Mouse (Mus musculus) mouse embryonic stem cell (cell line): Measurements from ENCODE around the gene Fbln2.

ENCODE experiments used
- in situ Hi-C, 2 experiments: fragments of 300-500 bp; cut with MboI; formaldehyde crosslinking; loops; 1 replicate in 1 of 2; 3 replicates in 1 of 2; pipeline ENCODE4 v1.14.3; 2019 to 2020; ENCODE audit warnings: low sequenced_read_pairs in 2 of 2, low pct_unique_long_range_greater_than_20kb in 1 of 2, mixed read lengths in 1 of 2; ENCODE audit not compliant: unreplicated experiment in 1 of 2

Gene Fbln2

DNA sequence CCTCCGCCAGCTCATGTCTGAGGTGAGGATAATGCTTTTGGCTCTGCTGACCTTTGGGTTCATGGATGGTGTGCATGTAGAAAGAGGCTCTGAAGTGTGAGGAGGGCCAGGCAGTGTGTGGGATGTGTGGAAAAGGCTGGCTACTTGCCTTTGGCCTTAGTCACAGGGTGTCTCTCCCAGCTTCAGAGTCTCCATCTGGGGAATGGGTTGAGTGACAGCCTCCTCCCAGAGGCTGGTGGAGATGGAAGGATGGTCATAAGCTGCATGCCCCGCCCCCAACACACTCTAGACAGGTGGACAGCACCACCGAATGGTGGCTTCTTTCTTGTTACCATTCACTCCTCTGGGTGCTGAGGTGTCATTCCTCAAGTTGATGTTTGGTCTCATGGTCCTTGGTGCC is 6.6 kb downstream of the Fbln2 start:
- in situ Hi-C loops = no loop called here

DNA sequence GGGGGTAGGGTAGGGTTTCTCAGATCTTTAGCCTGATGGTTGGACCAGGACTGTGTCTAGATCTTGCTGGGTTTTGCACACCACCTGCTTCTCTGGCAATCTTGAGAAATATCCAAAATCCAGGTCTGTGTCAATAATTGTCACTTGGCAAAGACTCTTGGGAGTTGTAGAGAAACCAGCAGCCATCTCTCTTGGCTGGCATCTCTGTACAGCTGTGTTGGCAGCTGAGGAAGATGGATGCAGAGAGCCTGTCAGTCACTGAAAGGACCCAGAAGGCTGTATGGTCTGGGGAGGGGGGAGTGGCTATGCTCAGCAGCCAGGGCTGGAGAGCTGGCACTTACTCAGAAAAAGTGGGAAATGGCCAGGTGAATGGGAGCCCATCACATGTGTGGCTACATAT is 7.8 kb downstream of the Fbln2 start:
- in situ Hi-C loops = no loop called here

DNA sequence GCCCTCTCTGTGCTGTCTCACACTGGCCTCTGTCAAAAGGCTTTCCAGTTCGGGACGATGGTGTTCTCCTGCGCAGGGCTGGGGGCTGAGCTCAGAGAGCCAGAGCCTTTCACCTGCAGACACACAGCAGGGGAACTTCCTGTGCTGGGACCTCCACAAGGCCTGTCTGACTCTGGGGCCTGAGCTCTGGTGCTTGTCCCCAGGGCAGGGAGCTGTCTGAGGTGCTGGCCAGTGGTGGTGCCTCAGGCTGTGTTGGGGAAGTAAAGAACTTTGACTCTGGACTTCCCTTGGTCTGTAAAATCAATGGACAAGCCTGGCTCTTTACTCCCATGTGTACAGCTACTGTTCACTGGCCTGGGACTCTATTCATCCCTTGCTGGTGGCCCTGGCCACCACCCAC is 8.8 kb downstream of the Fbln2 start:
- in situ Hi-C loops = no loop called here

DNA sequence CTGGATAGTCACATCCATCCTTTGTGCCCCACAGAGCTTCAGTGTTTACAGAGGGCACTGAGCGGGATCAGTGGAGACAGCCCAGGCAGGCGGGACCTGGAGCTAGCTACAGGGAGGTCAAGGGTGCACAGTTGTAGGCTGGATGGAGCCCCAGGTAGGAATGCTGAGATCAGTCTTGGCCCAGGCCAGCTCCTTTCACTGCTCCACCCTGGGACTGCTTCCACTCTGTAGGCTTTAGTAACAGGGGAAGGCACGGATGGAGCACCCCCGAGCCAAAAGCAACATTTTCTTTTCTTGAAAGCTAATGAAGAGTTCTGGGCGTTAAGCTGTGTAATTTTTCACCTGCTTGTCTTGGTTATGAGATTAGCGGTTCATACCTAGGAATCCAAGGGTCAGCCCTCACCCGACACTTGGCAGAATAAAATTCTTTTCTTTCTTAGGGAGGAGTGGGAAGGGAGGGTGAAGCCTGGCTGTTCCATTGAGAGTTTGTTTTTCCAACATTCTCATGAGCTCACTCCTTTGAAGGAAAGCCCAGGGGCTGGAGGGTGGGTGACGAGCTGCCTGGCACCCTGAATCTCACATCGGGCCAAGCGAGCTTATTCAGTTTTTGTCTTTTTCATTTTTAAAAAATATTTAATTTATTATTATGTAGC is 10.6 kb downstream of the Fbln2 start:
- in situ Hi-C loops = no loop called here

DNA sequence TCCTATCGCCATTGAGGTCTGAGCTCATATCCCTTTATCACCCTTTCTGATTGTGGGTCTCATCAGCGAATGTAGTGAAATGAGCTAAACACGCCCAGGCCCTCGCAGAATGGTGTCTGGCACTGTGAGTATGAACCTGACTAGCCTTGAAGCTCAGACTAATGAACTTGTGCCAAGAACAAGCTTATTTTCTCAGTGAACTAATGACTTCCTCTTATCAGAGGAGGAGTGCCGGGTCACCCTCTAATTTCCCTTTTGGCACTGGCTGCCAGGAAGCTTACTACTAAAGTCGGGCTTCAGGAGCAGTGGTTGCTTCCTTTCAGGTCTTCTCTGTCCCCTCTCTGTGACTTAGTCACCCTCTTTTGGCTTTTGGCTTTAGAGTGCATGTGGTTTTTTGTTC is 12.7 kb downstream of the Fbln2 start:
- in situ Hi-C loops = no loop called here

DNA sequence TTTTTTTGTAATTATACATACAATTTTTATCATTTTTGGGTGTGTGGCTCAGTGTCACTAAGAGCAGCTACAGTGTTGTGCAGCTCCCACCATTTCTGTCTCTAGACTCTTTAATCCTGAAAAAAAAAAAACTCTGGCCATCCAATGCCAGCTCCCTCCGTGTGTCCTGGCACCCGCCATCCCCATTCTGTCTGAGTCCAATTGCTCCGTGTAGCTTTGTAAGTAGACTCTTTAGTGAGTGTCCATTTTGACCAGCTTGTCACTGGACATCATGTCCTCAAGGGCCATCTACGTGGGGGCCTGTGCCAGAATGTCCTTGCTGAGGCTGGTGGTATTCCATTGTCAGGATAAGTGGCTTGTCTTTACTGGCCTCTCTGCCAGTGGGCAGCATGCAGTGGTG is 13.1 kb downstream of the Fbln2 start:
- in situ Hi-C loops = no loop called here

DNA sequence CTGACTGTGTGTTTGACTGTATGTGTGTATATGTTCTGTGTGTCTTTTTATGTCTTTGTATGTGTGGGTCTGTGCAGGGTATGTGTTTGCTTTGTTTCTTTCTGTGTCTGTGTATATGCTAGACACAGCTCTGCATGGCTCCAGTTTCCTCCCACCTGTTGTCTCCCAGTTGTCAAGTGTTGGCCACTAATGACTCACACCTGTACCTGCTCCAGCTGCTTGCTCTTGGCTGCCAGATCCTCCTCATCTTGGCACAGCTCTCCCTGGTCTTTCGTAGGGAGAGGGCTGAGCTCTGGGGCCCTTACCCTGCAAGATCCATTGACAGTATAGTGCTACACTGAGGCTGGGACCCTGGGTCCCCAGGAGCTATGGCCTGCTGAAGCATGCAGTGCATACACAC is 13.8 kb downstream of the Fbln2 start:
- in situ Hi-C loops = no loop called here

DNA sequence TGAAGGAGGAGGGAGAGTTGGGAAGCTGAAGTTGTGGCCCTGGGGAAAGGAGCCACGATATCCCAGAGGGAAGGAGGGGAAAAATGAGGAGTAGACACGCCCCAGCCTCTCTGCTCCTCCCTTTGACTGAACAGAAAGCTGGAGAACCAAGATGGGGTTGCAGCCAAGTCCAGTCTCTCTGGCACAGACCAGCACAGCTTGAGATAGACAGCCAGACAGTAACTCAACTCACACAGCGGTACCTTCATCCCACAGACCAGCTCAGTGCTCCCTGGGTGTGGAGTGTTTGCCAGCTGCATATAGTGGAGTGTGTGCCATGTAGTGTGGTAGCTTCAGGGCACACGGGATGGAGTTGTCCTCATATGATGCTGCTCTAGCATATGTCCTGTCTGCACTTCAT is 16.7 kb downstream of the Fbln2 start:
- in situ Hi-C loops = no loop called here

DNA sequence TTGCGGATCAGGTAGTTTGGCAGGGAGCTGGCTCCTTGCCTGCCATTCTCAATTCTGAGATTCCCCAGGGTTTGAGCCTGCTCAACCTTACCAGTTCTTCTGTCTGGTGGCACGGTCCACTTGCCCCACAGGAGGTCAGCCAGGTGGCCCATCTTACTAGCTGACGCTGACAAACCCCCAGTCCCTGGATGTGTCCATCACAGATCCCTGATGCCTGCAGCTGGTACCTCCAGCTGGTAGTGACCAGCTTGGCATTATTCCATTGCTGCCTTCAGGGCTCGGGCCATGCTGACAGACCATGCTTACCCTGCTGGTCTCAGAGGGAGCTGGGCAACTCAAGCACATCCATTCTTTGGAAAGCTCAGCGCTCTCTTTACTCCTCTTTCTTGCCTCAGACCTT is 18.7 kb downstream of the Fbln2 start:
- in situ Hi-C loops = no loop called here

DNA sequence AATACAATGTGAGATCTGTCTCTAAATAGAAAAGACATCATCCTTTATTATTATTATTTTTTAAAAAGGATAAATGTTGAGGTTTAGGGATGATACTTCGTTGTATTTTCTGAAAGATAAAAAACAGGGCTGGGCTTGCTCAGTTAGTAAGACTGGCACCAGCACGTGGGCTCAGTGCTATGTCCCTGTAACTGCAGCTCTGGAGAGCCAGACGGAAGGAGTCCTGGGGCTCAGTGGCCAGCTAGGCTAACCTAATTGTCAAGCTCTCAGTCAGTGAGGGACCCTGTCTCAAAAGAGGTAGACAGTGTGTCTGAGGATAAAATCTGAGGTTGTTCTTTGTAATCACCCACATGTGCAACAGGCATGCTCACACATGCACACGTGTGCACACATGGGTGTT is 19.3 kb downstream of the Fbln2 start:
- in situ Hi-C loops = no loop called here

DNA sequence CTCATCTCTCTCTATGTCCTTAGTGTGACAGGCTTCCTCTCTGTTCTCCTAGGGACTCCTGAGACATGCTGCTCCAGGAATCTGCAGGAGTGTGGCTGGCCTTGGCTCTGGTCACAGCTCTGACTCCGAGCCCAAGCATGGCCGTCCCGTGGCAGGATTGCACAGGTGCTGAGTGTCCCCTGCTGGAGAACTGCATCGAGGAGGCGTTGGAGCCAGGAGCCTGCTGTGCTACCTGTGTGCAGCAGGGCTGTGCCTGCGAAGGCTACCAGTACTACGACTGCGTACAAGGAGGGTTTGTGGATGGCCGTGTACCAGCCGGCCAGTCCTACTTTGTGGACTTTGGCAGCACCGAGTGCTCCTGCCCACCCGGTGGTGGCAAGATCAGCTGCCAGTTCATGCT is 20.8 kb downstream of the Fbln2 start:
- in situ Hi-C loops = no loop called here

DNA sequence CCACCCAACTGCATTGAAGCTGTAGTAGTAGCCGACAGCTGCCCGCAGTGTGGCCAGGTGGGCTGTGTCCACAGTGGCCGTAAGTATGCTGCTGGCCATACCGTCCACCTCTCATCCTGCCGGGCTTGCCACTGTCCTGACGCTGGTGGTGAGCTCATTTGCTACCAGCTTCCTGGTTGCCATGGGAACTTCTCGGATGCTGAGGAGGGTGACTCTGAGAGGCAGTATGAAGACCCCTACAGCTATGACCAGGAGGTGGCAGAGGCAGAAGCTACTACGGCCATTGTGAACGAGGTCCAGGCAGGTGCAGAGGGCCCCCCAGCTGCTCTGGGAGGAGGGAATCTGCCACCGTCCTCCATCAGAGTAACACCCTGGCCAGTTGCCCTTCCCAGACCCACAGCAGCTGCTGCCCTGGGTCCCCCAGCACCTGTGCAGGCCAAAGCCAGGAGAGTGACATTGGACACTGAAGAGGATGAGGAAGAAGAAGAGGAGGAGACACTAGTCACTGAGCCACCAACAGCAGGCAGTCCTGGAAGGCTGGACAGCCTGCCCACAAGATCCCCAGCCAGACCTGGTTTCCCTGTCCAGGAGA is 21.3 kb downstream of the Fbln2 start:
- in situ Hi-C loops = no loop called here

DNA sequence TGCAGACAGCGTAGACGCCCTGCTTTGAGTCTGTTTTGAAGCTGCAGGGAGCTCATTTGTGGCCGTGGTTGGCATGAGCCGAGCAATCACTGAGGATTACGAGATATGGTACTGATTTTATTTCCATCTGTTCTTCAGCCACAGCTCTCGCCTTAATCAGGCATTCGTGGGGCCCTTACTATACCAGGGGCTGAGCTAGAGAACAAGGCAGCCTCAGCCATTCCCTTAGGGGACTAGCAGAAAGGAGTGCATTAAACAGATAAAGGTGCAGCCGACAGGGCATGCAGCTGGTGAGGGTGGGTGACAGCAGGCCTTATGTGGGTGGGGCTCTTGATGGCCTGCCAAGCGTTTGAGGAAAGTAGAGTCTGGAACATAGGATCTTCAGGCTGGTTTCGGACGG is 23.8 kb downstream of the Fbln2 start:
- in situ Hi-C loops = no loop called here

DNA sequence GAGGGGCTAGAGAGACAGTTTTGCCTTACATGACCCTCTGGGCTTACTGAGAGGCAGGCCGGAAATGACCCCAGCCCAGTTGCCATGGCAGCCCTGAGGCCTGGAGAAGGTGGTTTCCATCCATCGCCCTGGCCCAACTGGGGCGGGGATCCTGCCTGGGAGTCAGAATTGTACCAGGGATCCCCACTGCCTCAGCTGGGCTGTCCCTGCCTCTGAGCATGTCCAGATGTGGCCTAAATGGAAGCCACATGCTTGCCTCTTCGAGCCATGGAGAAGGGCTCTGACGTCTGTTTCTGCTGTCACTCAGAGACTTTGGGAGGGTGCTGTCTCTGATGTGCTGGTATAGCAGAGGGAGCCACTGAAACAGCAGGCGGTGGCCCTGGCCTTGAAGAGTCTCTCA is 24.2 kb downstream of the Fbln2 start:
- in situ Hi-C loops = no loop called here

DNA sequence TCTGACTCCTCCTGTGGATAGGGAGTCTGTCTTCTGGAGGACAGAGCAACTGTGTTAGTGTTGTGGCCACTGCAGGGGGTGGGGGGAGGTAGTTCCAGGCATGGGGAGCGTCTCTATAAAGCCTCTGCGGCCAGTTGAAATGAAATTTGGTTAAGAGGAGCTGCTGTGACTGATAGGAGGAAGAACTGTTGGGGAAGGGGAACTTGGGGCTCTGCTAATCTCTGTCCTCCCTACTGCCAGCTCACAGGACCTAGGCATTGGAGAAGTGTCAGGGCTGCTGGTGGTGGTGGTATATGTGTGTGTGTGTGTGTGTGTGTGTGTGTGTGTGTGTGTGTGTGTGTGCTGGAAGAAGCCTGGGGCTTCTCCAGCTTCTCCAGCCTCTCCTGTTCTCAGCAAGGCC is 25.0 kb downstream of the Fbln2 start:
- in situ Hi-C loops = no loop called here

DNA sequence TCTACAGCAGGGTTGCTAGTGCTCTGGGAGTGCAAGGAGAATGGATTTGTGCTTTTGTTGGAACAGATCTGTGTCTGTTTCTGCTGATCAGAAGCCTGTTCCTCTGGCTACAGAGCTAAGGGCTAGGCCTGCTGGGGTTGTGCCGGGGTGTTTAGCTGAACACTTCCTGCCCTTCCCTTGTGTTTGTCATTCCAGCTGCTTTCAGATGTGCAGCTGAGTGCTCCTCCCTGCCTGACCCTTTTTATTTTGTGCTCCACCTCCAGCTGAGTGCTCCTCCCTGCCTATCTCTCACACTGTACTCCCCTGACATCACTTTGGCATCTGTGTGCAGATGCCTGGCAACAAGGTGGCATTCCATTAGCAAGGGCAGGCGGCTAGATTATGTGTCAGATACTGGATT is 28.3 kb downstream of the Fbln2 start:
- in situ Hi-C loops = loop anchor here in 1 of 2 experiments (10.0 kb wide), 1 partner anchor 66 kb away; no protein-coding TSS in a partner anchor

DNA sequence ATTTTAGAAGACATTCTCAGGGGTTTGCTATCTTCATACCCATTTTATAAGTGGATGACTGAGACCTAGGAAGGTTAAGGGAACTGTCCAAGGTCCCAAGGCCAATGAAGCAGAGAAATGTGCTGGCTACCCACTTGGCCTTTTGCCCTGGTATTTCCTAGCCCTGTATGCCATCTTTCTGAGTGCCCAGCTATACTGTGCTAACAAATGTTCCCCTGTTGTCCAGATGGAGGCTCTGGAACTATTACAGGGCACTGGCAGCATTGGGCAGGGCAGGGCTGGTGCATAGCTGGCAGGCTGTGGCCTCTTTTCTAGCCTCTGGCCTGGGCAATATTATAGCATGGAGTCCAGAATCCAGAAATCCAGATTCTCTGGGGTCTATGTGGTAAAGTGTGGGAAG is 28.7 kb downstream of the Fbln2 start:
- in situ Hi-C loops = loop anchor here in 1 of 2 experiments (10.0 kb wide), 1 partner anchor 66 kb away; no protein-coding TSS in a partner anchor

DNA sequence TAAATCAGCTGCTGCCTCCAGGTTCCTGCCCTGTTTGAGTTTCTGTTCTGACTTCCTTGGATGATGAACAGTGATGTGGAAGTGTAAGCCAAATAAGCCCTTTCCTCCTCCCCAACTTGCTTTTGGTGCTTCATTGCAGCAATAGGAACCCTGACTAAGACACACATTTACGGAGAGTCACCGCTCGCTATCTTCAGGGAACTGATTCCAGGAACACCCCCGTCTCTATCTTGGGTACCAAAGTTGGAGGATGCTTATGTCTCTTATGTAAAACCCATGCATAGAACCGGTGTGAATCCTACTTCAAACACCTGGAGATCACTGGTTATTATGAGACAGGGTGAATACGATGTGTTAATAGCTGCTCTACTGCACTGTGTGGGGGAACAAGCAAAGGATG is 31.1 kb downstream of the Fbln2 start:
- in situ Hi-C loops = loop anchor here in 1 of 2 experiments (10.0 kb wide), 1 partner anchor 69 kb away; no protein-coding TSS in a partner anchor

DNA sequence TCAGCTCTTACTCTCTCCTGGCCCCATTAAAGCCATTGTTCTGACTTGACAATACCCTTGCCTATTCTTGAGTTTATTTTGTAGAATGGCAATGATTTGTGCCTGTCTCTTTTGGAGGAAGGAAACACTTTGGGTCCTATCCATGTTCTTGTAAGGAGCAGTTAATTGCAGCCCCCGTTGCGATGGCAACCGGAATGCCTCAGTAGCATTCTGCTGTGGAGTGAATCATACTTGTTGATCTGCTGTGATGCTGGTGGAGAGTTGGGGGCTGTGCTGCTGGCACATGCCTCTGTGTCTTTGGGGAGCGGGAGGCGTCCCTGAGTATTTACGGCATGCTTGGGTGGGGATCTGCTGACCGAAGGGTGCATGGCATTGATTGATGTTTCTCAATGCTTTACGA is 32.1 kb downstream of the Fbln2 start:
- in situ Hi-C loops = loop anchor here in 1 of 2 experiments (10.0 kb wide), 1 partner anchor 70 kb away; no protein-coding TSS in a partner anchor

DNA sequence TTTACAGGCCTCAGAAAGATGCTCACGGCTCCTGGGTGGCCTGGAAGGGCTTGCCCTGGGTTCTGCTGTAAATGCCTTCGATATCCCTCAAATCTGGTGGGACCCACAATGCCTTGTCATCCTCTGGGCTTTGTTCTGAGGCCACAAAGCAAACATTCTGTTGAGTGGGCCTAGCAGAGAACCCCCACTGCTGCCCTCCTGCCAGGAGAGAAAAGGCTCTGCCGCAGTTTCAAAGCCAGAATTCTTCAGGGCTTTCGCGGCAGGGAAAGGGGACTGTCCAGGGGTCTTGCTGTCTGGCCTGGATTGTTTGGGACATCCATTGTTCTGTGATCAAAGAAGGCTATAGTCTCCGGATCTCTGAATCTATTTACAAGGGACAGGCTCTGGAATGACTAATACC is 33.1 kb downstream of the Fbln2 start:
- in situ Hi-C loops = loop anchor here in 1 of 2 experiments (10.0 kb wide), 1 partner anchor 71 kb away; no protein-coding TSS in a partner anchor
